Mouse (Mus musculus) erythroblast, adult 5-6 weeks (primary cell): ENCODE data around the gene 2310022A10Rik. TPM values are rescaled to one million over a fixed set of nuclear protein-coding genes. Genes with fewer than 3 reads are reported as not detected.
"Not testable (repeated sequence)": the region's sequence is repeated elsewhere in the genome, so short reads cannot be mapped to it uniquely, and the experiment has no call there.

Source experiments
- ATAC-seq: replicated peaks from 2 replicates; pipeline ENCODE4 v1.8.0; 2016; ENCODE audit warnings: moderate number of reproducible peaks, mild to moderate bottlenecking, moderate TSS enrichment, inconsistent platforms; ENCODE audit not compliant: poor library complexity, low FRiP score, severe bottlenecking
- total RNA-seq, 2 experiments: library from RNA; stranded (forward) in 1 of 2; stranded (reverse) in 1 of 2; fragments of 150-400 nt in 1 of 2; fragments of 200-764, 138-1000 nt in 1 of 2; gene quantifications; 2 replicates each; pipeline versions ENCODE4 v1.2.3 to v1.2.4; 2015 to 2017; ENCODE audit warnings: low replicate concordance in 2 of 2

Gene 2310022A10Rik
- total RNA-seq, 2 experiments from 2014 or later = 10.4 TPM; not detected in 1

- no peak for ATAC-seq
These were observed 54.5 kb downstream of the 2310022A10Rik start for GRCm38 (mm10) chr7:27607580-27607979.

- no peak for ATAC-seq
These were observed 55.1 kb downstream of the 2310022A10Rik start for GRCm38 (mm10) chr7:27608130-27608529.

GRCm38 (mm10) chr7:27609285-27609684, 56.3 kb downstream of the 2310022A10Rik start:
- ATAC-seq = no peak

- no peak for ATAC-seq
These were observed 56.7 kb downstream of the 2310022A10Rik start for GRCm38 (mm10) chr7:27609688-27610087.

GRCm38 (mm10) chr7:27610370-27610769, 57.3 kb downstream of the 2310022A10Rik start:
- no peak for ATAC-seq

GRCm38 (mm10) chr7:27610871-27611270, 57.8 kb downstream of the 2310022A10Rik start:
- no peak for ATAC-seq

GRCm38 (mm10) chr7:27612940-27613339, 59.9 kb downstream of the 2310022A10Rik start:
- no peak for ATAC-seq

- no peak for ATAC-seq
These were observed 60.9 kb downstream of the 2310022A10Rik start for GRCm38 (mm10) chr7:27613751-27614499.

GRCm38 (mm10) chr7:27621028-27621427, 68.0 kb downstream of the 2310022A10Rik start:
- no peak for ATAC-seq

- ATAC-seq = no peak
These were observed 69.2 kb downstream of the 2310022A10Rik start for GRCm38 (mm10) chr7:27622234-27622633.

GRCm38 (mm10) chr7:27624967-27625366, 71.9 kb downstream of the 2310022A10Rik start:
- ATAC-seq = no peak

- ATAC-seq = no peak
These were observed 74.7 kb downstream of the 2310022A10Rik start for GRCm38 (mm10) chr7:27627707-27628106.

- no peak for ATAC-seq
These were observed 75.2 kb downstream of the 2310022A10Rik start for GRCm38 (mm10) chr7:27628190-27628589.

- not testable (repeated sequence) for ATAC-seq
These were observed 75.8 kb downstream of the 2310022A10Rik start for GRCm38 (mm10) chr7:27628816-27629215.

GRCm38 (mm10) chr7:27631439-27631838, 78.4 kb downstream of the 2310022A10Rik start:
- ATAC-seq = no peak

Other genes with a start within 250 kb of the 2310022A10Rik start
- not detected in 2 replicates for gene Ltbp4, start 215.5 kb upstream of the 2310022A10Rik start, total RNA-seq (2015; ENCODE audit: low replicate concordance)
- gene Ltbp4, start 215.5 kb upstream of the 2310022A10Rik start, total RNA-seq (2017; ENCODE audit: low replicate concordance) = 1.2 TPM in 1 of 2 replicates, not detected in the other
- gene Shkbp1, start 197.2 kb upstream of the 2310022A10Rik start, total RNA-seq (2015; ENCODE audit: low replicate concordance) = 9.0 and 13.3 TPM in 2 replicates
- 3.4 and 10.0 TPM in 2 replicates for gene Shkbp1, start 197.2 kb upstream of the 2310022A10Rik start, total RNA-seq (2017; ENCODE audit: low replicate concordance)
- gene Gm20479, start 195.8 kb upstream of the 2310022A10Rik start, total RNA-seq (2015; ENCODE audit: low replicate concordance) = not detected in 2 replicates
- not detected in 2 replicates for gene Gm20479, start 195.8 kb upstream of the 2310022A10Rik start, total RNA-seq (2017; ENCODE audit: low replicate concordance)
- gene Sptbn4, start 105.5 kb upstream of the 2310022A10Rik start, total RNA-seq (2015; ENCODE audit: low replicate concordance) = 0.42 TPM in 1 of 2 replicates, not detected in the other
- gene Sptbn4, start 105.5 kb upstream of the 2310022A10Rik start, total RNA-seq (2017; ENCODE audit: low replicate concordance) = 0.17 and 0.28 TPM in 2 replicates
- 379 and 403 TPM in 2 replicates for gene Blvrb, start 105.3 kb upstream of the 2310022A10Rik start, total RNA-seq (2015; ENCODE audit: low replicate concordance)
- 431 and 604 TPM in 2 replicates for gene Blvrb, start 105.3 kb upstream of the 2310022A10Rik start, total RNA-seq (2017; ENCODE audit: low replicate concordance)
- gene Sertad3, start 79.5 kb upstream of the 2310022A10Rik start, total RNA-seq (2015; ENCODE audit: low replicate concordance) = 31.8 and 57.3 TPM in 2 replicates
- gene Sertad3, start 79.5 kb upstream of the 2310022A10Rik start, total RNA-seq (2017; ENCODE audit: low replicate concordance) = 56.2 and 61.8 TPM in 2 replicates
- gene Sertad1, start 66.3 kb upstream of the 2310022A10Rik start, total RNA-seq (2015; ENCODE audit: low replicate concordance) = 26.5 and 34.1 TPM in 2 replicates
- 26.2 and 30.5 TPM in 2 replicates for gene Sertad1, start 66.3 kb upstream of the 2310022A10Rik start, total RNA-seq (2017; ENCODE audit: low replicate concordance)
- gene Prx, start 53.9 kb upstream of the 2310022A10Rik start, total RNA-seq (2015; ENCODE audit: low replicate concordance) = not detected in 2 replicates
- gene Prx, start 53.9 kb upstream of the 2310022A10Rik start, total RNA-seq (2017; ENCODE audit: low replicate concordance) = 0.28 and 0.43 TPM in 2 replicates
- not detected in 2 replicates for gene Hipk4, start 30.0 kb upstream of the 2310022A10Rik start, total RNA-seq (2015; ENCODE audit: low replicate concordance)
- not detected in 2 replicates for gene Hipk4, start 30.0 kb upstream of the 2310022A10Rik start, total RNA-seq (2017; ENCODE audit: low replicate concordance)
- 128 and 139 TPM in 2 replicates for gene Pld3, start within 50 bp of the 2310022A10Rik start, total RNA-seq (2015; ENCODE audit: low replicate concordance)
- gene Pld3, start within 50 bp of the 2310022A10Rik start, total RNA-seq (2017; ENCODE audit: low replicate concordance) = 73.6 and 84.7 TPM in 2 replicates
- gene Akt2, start 38.3 kb downstream of the 2310022A10Rik start, total RNA-seq (2015; ENCODE audit: low replicate concordance) = 22.7 and 25.1 TPM in 2 replicates
- gene Akt2, start 38.3 kb downstream of the 2310022A10Rik start, total RNA-seq (2017; ENCODE audit: low replicate concordance) = 51.2 and 57.6 TPM in 2 replicates
- gene Ttc9b, start 100.7 kb downstream of the 2310022A10Rik start, total RNA-seq (2015; ENCODE audit: low replicate concordance) = not detected in 2 replicates
- gene Ttc9b, start 100.7 kb downstream of the 2310022A10Rik start, total RNA-seq (2017; ENCODE audit: low replicate concordance) = not detected in 2 replicates
- 1.0 TPM in 1 of 2 replicates, not detected in the other for gene Map3k10, start 121.4 kb downstream of the 2310022A10Rik start, total RNA-seq (2015; ENCODE audit: low replicate concordance)
- gene Map3k10, start 121.4 kb downstream of the 2310022A10Rik start, total RNA-seq (2017; ENCODE audit: low replicate concordance) = 0.77 and 0.98 TPM in 2 replicates
- gene Zfp607b, start 136.1 kb downstream of the 2310022A10Rik start, total RNA-seq (2015; ENCODE audit: low replicate concordance) = not detected in 2 replicates
- 0.28 TPM in 1 of 2 replicates, not detected in the other for gene Zfp607b, start 136.1 kb downstream of the 2310022A10Rik start, total RNA-seq (2017; ENCODE audit: low replicate concordance)
- 0.42 and 4.0 TPM in 2 replicates for gene Zfp60, start 178.2 kb downstream of the 2310022A10Rik start, total RNA-seq (2015; ENCODE audit: low replicate concordance)
- 1.8 and 4.5 TPM in 2 replicates for gene Zfp60, start 178.2 kb downstream of the 2310022A10Rik start, total RNA-seq (2017; ENCODE audit: low replicate concordance)